Mouse (Mus musculus): ENCODE results near the gene Ska3.

GRCm38 (mm10) chr14:57797551-57797950 is 28.4 kb downstream of the Ska3 start:
- TF ChIP-seq CTCF (IDR thresholded peaks at IDR 0.05; ENCODE audit: control insufficient read depth, insufficient read depth, insufficient read length) (no peak), USF1 (IDR thresholded peaks at IDR 0.05; ENCODE audit: low read depth) (no peak), CEBPB (IDR thresholded peaks at IDR 0.05; ENCODE audit: low read depth) (no peak), MAX (IDR thresholded peaks at IDR 0.05) (no peak), MYOD1 (IDR thresholded peaks at IDR 0.05; ENCODE audit: control insufficient read depth, insufficient read length, low read depth) (no peak), FOSL1 (IDR thresholded peaks at IDR 0.05; ENCODE audit: insufficient read depth, low read length, poor library complexity, severe bottlenecking) (no peak), MYOG (IDR thresholded peaks at IDR 0.05; ENCODE audit: control insufficient read depth, extremely low read depth, insufficient read length) (no peak)
